Mouse (Mus musculus) activated CD4-positive, CD25-positive, alpha-beta regulatory T cell (primary cell): Measurements from ENCODE around the gene Sytl5. TPM values are rescaled to one million over a fixed set of nuclear protein-coding genes. Genes with fewer than 3 reads are reported as not detected.

ENCODE experiments used
- polyA plus RNA-seq, 2 experiments: library from polyadenylated mRNA; unstranded; fragments of 100-300 nt; shearing (Covaris generic); gene quantifications; one replicate each; pipeline ENCODE4 v1.2.1; 2017

Gene Sytl5
- polyA plus RNA-seq, result not detected

GRCm38 (mm10) chrX:9885322-9885721, at the start of gene Sytl5:
Gene Sytl5 (plus strand): TSS chrX:9885622.

DNA sequence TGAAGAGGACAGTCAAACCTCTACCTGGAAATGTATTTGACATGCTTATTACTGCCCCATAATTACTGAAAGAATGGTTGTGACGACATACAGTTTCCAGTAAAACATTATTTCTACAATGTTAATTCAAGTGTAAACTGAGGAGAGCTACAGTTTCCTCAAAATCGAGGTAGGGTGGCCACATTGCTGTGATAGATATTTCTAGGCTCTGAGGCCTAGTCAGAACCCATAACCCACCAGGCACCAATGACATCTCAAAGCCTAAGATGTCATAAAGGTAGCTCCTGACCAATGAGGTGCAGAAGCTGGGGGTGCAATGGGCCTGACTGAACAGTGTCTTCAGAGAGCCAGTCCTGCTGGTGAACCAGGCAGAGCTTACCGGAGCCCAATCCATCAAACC, 38.8 kb upstream of the Sytl5 start, which contains the start of gene Hypm:
TSS of gene Hypm (plus strand) at position 301 of the 400 bp plus-strand sequence.

GRCm38 (mm10) chrX:9849403-9849802, 36.0 kb upstream of the Sytl5 start, which contains the start of gene H2al3:
Gene H2al3 (plus strand): TSS chrX:9849703.

Other genes starting within 250 kb of the Sytl5 start
- gene Dynlt3, start 222.6 kb upstream of the Sytl5 start, polyA plus RNA-seq, result 10 to 100 TPM; 26.8 to 39.6 TPM
- gene Hypm, start 38.7 kb upstream of the Sytl5 start, polyA plus RNA-seq, result not detected
- gene H2al3, start 35.9 kb upstream of the Sytl5 start, polyA plus RNA-seq, result not detected
- gene Srpx, start 232.1 kb downstream of the Sytl5 start, polyA plus RNA-seq, result not detected